Mouse (Mus musculus): ENCODE measurements around the gene Smc2.

- TF ChIP-seq UBTF (IDR thresholded peaks at IDR 0.05; ENCODE audit: borderline replicate concordance, insufficient read depth, low read depth, low read length) = no peak
- no peak for TF ChIP-seq CTCF (IDR thresholded peaks at IDR 0.05 in 2 of 3, conservative IDR thresholded peaks at IDR 0.05 in 1 of 3; ENCODE audit: control insufficient read depth in 1 of 3, insufficient read depth in 1 of 3, low read depth in 2 of 3, low read length in 3 of 3, poor library complexity in 1 of 3, severe bottlenecking in 1 of 3)
- no peak for TF ChIP-seq ETS1 (IDR thresholded peaks at IDR 0.05; ENCODE audit: low read depth, low read length)
- TF ChIP-seq TCF12 (IDR thresholded peaks at IDR 0.05; ENCODE audit: low read depth, low read length) = no peak
- no peak for TF ChIP-seq POLR2A (IDR thresholded peaks at IDR 0.05; ENCODE audit: control insufficient read depth in 1 of 2, insufficient read depth in 1 of 2, low read depth in 1 of 2, low read length in 2 of 2, poor library complexity in 1 of 2)
- TF ChIP-seq ELF1 (IDR thresholded peaks at IDR 0.05; ENCODE audit: low read depth, low read length) = no peak
- no peak for TF ChIP-seq MAX (IDR thresholded peaks at IDR 0.05; ENCODE audit: low read length)
- no peak for TF ChIP-seq GATA1 (IDR thresholded peaks at IDR 0.05; ENCODE audit: low read depth, low read length)
- no peak for TF ChIP-seq EP300 (IDR thresholded peaks at IDR 0.05; ENCODE audit: low read depth in 1 of 2, low read length in 2 of 2)
- TF ChIP-seq NRF1 (IDR thresholded peaks at IDR 0.05; ENCODE audit: insufficient read depth, low read depth, low read length, poor library complexity, severe bottlenecking) = no peak
- TF ChIP-seq TBP (IDR thresholded peaks at IDR 0.05; ENCODE audit: low read depth, low read length) = no peak
- no peak for TF ChIP-seq JUND (IDR thresholded peaks at IDR 0.05; ENCODE audit: low read depth, low read length)
- no peak for TF ChIP-seq ZMIZ1 (IDR thresholded peaks at IDR 0.05; ENCODE audit: low read depth, low read length)
- no peak for TF ChIP-seq SMC3 (IDR thresholded peaks at IDR 0.05; ENCODE audit: low read depth, low read length)
These were observed 87.4 kb downstream of the Smc2 start for GRCm38 (mm10) chr4:52526464-52526863.
